Mouse (Mus musculus) forebrain, postnatal 0 days (tissue): Measurements from ENCODE around the gene Ube2ql1. TPM values are rescaled to one million over a fixed set of nuclear protein-coding genes. Genes with fewer than 3 reads are reported as not detected.
A peak's percentile ranks its signal among the peaks of the same experiment; 100 is the strongest.

ENCODE experiments used
- ATAC-seq: fragments of 200-750 bp; cut with Nextera tagmentation; 2 replicates; pipeline ENCODE4 v1.8.0; 2017; ENCODE audit warnings: mild to moderate bottlenecking, moderate library complexity
- DNase-seq: peaks from one replicate; pipeline ENCODE4 v3.0.0-alpha.2; 2015
- H3K27ac ChIP-seq: fragments of 300-500 bp; sonication (generic); 2 replicates; pipeline ENCODE4 v1.5.1; 2014; ENCODE audit warnings: low read depth, mild to moderate bottlenecking, antibody characterized with exemption, low read length, moderate library complexity, mixed read lengths
- H3K27me3 ChIP-seq: fragments of 300-500 bp; sonication (generic); 2 replicates; pipeline ENCODE4 v1.6.1; 2014; ENCODE audit warnings: mild to moderate bottlenecking, low read length, mixed read lengths; ENCODE audit not compliant: insufficient read depth
- H3K36me3 ChIP-seq: fragments of 300-500 bp; sonication (generic); 2 replicates; pipeline ENCODE4 v1.6.1; 2014; ENCODE audit warnings: mild to moderate bottlenecking, moderate library complexity; ENCODE audit not compliant: insufficient read depth
- H3K4me1 ChIP-seq: fragments of 300-500 bp; sonication (generic); 2 replicates; pipeline ENCODE4 v1.6.1; 2014; ENCODE audit warnings: antibody characterized with exemption; ENCODE audit not compliant: insufficient read depth
- H3K4me2 ChIP-seq: fragments of 300-500 bp; sonication (generic); 2 replicates; pipeline ENCODE4 v1.6.1; 2014; ENCODE audit warnings: low read depth, mild to moderate bottlenecking, moderate library complexity
- H3K4me3 ChIP-seq: fragments of 300-500 bp; sonication (generic); 2 replicates; pipeline ENCODE4 v1.5.1; 2014; ENCODE audit warnings: low read depth, low read length, mixed read lengths
- H3K9ac ChIP-seq: fragments of 300-500 bp; sonication (generic); 2 replicates; pipeline ENCODE4 v1.6.1; 2014; ENCODE audit warnings: mild to moderate bottlenecking
- H3K9me3 ChIP-seq: fragments of 300-500 bp; sonication (generic); 2 replicates; pipeline ENCODE4 v1.6.1; 2016; ENCODE audit warnings: low read length
- CTCF ChIP-seq: sonication (generic); IDR thresholded peaks from 2 replicates; pipeline ENCODE4 v1.5.1; 2016; ENCODE audit warnings: antibody characterized with exemption, control low read depth, low read depth
- WGBS: fragments of 180-500 bp; shearing (Covaris S2); extraction: QIAGEN DNeasy Blood & Tissue Kit; methylation state at CpG from one replicate; pipeline ENCODE4 v1.1.7; 2014; 5-methylcytosine and 5-hydroxymethylcytosine counted together
- polyA plus RNA-seq: library from polyadenylated mRNA; unstranded; fragments of >200 nt; fragmentation: Nextera tagmentation; extraction: Ambion mirVana; gene quantifications from 2 replicates; pipeline ENCODE4 v1.2.1, GENCODE M21; 2015
- total RNA-seq: library from RNA; depleted of rRNA; stranded (reverse); fragments of >200 nt; gene quantifications from 2 replicates; pipeline ENCODE4 v1.2.3, GENCODE M21; 2014

Ube2ql1 gene
- total and polyA plus RNA-seq, 2 experiments from 2014 or later = 22.2 to 129 TPM

- 44% methylated on average over 10 of the region's 10 CpGs for WGBS
- H3K27ac ChIP-seq = peak overlapping the region; percentile 58
These were observed 21.7 kb upstream of the Ube2ql1 start for GRCm38 (mm10) chr13:69761393-69761792.

GRCm38 (mm10) chr13:69758979-69759378, 19.3 kb upstream of the Ube2ql1 start:
- TF ChIP-seq CTCF = no peak
- 37% methylated on average over 6 of the region's 6 CpGs for WGBS
- ATAC-seq = peak; percentile 95
- Histone ChIP-seq H3K27me3 (no peaks in the 10 kb centered on the region), H3K9me3 (no peaks in the 10 kb centered on the region), H3K27ac (peak overlapping the region; percentile 62), H3K4me2 (no peak overlapping the region), H3K36me3 (no peaks in the 10 kb centered on the region), H3K9ac (no peak overlapping the region), H3K4me3 (no peak overlapping the region), H3K4me1 (0 out of 2 replicates have a peak, but pooled peaks cover 4% of the 10 kb centered on the region)
- DNase-seq = peak; percentile 77

More at GRCm38 (mm10) chr13:69761393-69761792, 21.7 kb upstream of the Ube2ql1 start:
- Histone ChIP-seq H3K4me3 (no peak overlapping the region), H3K9me3 (no peaks in the 10 kb centered on the region), H3K9ac (no peak overlapping the region), H3K27me3 (no peaks in the 10 kb centered on the region), H3K4me2 (no peak overlapping the region), H3K36me3 (no peaks in the 10 kb centered on the region), H3K4me1 (0 out of 2 replicates have a peak, but pooled peaks cover 4% of the 10 kb centered on the region)
- no peak for TF ChIP-seq CTCF
- ATAC-seq = peak; percentile 62
- peak; percentile 81 for DNase-seq

GRCm38 (mm10) chr13:69752875-69753274, 13.2 kb upstream of the Ube2ql1 start:
- TF ChIP-seq CTCF = no peak
- Histone ChIP-seq H3K27ac (no peak overlapping the region), H3K9me3 (no peaks in the 10 kb centered on the region), H3K9ac (no peak overlapping the region), H3K4me1 (no peaks in the 10 kb centered on the region), H3K36me3 (no peaks in the 10 kb centered on the region), H3K4me2 (no peak overlapping the region), H3K4me3 (no peak overlapping the region), H3K27me3 (no peaks in the 10 kb centered on the region)
- WGBS = 91% methylated on average over 2 of the region's 2 CpGs
- DNase-seq = no peak
- no peak for ATAC-seq

- Histone ChIP-seq H3K4me1 (no peaks in the 10 kb centered on the region), H3K9ac (no peak overlapping the region), H3K36me3 (no peaks in the 10 kb centered on the region), H3K27ac (no peak overlapping the region), H3K27me3 (no peaks in the 10 kb centered on the region), H3K4me3 (no peak overlapping the region), H3K4me2 (no peak overlapping the region), H3K9me3 (no peaks in the 10 kb centered on the region)
- no peak for TF ChIP-seq CTCF
- ATAC-seq (no peak), DNase-seq (no peak)
- 89% methylated on average over 6 of the region's 6 CpGs for WGBS
These were observed 11.8 kb upstream of the Ube2ql1 start for GRCm38 (mm10) chr13:69751510-69751909.

GRCm38 (mm10) chr13:69748756-69749155, 9.1 kb upstream of the Ube2ql1 start:
- no peak for ATAC-seq
- Histone ChIP-seq H3K9ac (no peak overlapping the region), H3K27ac (no peak overlapping the region), H3K4me1 (no peaks in the 10 kb centered on the region), H3K36me3 (no peaks in the 10 kb centered on the region), H3K9me3 (no peaks in the 10 kb centered on the region), H3K4me3 (no peak overlapping the region), H3K4me2 (no peak overlapping the region), H3K27me3 (no peaks in the 10 kb centered on the region)
- DNase-seq = no peak
- TF ChIP-seq CTCF = no peak
- WGBS = 14% methylated on average over 4 of the region's 4 CpGs

DNA sequence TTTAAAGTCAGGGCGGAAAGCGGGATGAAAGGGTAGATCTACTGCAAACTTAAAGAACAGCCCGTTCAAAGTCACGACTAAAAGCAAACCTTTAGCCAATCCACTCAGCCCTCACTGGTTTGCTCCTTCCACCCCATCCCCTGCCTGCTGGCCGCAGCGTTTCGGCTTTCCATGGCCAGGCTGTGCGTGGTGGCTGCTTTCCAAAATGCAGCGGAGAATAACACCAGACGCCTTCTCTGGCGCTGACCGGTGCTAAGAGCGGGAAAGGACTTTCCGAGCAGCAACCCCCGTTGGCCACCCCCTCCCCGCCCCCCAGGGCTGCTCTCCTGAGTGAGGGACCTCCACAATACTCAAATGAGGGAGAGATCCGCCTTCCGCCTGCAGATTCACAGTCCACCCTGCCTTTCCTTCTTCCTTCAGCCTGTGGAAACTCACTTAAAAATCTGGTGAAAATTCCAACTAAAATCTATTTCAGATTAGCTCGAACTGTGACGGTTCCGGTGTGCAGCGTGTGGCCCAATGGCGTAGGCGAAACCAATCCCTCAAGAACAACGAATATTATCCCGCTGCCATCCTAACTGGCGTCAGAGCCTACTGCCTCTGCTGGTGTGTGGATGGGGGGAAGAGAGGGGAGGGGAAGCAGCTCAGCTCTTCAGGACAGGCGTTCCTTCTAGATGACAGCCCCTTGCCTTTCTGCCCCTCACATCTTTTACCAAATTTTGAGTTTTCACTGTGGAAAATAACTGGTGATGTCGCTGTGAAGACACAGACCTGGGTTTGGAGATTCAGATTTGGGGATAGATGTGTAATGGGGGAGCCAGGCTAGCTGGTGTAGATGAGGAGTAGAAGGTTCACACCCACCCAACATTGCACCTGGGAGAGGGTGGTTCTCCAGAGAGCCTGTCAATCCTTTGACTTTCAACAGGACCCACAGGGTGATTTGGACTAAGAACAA, 919 bp upstream of the Ube2ql1 start:
- H3K9me3 ChIP-seq = no peaks in the 10 kb centered on the region
- H3K36me3 ChIP-seq = no peaks in the 10 kb centered on the region
- peak overlapping the region; percentile 82 for H3K4me3 ChIP-seq
- H3K27me3 ChIP-seq = no peaks in the 10 kb centered on the region
- H3K4me1 ChIP-seq = peaks cover 8% of the 10 kb centered on the region; the same call in 1 of the 2 replicates
- DNase-seq (peak; percentile 69), ATAC-seq (peak; percentile 35)
- peak overlapping the region; percentile 90 for H3K4me2 ChIP-seq
- 2% methylated on average over 29 of the region's 29 CpGs for WGBS
- TF ChIP-seq CTCF = peak; percentile 30; the same call in 1 of the 2 replicates
- H3K9ac ChIP-seq = peak overlapping the region; percentile 96
- peak overlapping the region; percentile 83 for H3K27ac ChIP-seq
